Mouse (Mus musculus): ENCODE data around the gene Nudt2. TPM values are rescaled to one million over a fixed set of nuclear protein-coding genes. Genes with fewer than 3 reads are reported as not detected.
A peak's percentile ranks its signal among the peaks of the same experiment; 100 is the strongest.
"Not testable (repeated sequence)": the region's sequence is repeated elsewhere in the genome, so short reads cannot be mapped to it uniquely, and the experiment has no call there.

The Nudt2 gene
- total RNA-seq (2014; fragmentation: Nextera tagmentation) (18.1 and 27.4 TPM in 2 replicates), total RNA-seq (2017) (18.2 and 40.3 TPM in 2 replicates)

DNA sequence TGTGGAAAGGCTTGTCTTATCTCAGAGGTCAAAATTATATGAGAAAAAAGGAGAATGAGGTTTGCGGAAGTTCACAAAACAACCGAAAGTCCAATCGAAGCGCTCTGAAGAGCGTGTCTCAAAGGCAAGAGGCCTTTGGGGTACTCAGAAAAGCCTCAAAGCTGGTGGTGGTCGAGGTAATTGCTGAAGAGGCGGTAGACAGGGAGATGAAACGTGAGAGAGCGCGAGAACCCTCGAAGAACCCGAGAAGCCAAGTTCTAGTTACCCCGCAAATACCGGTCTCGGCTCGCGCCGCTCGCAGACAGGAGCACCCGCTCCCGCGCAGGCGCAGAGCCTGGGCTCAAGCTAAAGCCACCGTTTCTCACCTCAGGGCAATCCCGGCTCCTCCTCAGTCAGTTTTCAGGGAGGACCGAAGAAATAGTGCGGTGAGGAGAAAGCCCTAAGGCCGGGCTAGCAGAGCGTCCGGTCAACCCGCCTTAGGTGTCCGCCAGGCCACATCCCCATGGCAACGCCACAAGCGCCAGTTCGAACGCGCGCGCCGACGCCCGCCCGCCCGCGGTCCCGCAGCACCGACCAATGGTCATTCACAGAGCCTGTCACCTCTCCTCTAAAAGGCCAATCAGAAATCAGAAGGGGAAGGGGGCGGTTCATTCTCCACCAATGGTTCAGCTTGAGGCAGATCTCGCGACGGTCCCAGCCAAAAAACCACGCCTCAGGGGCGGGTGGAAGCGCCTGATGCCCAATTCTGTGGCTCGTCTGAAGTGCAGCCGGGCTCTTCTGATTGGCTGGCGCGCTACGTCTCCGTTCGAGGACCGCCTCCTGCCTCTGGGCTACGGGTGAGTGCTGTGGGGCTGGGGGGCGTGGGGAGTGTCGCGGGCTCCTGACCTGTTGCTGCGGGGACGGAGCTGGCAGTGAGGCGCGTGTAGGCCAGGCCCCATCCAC, at the start of gene Nudt2, which contains the start of gene Kif24:
TSS of gene Nudt2 (plus strand) at position 807 of the 942 bp plus-strand sequence.
TSS of gene Kif24 (minus strand) at position 543 of the 942 bp plus-strand sequence.
- ATAC-seq (replicated peaks; ENCODE audit: low FRiP score, low TSS enrichment, poor library complexity, severe bottlenecking), result peak; percentile 97

DNA sequence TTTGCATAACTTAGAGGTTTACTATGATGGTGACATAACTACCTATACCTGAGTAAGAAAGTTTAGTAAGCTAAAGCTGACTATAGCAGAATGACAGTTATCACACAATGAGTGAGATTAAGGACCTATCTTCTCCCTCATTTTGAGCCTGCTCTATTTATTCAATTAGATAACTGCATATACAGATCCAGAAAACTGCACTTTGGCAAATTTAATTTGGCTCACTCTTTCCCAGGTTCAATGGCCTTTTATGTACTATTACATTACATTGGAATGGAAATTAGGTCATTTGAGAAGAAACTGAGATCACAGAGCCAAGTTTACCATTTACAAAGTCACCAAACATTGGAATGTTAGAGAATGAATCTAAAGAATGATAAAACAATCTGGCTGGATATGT, 48.0 kb upstream of the Nudt2 start:
- ATAC-seq (replicated peaks; ENCODE audit: low FRiP score, low TSS enrichment, poor library complexity, severe bottlenecking), result no peak

DNA sequence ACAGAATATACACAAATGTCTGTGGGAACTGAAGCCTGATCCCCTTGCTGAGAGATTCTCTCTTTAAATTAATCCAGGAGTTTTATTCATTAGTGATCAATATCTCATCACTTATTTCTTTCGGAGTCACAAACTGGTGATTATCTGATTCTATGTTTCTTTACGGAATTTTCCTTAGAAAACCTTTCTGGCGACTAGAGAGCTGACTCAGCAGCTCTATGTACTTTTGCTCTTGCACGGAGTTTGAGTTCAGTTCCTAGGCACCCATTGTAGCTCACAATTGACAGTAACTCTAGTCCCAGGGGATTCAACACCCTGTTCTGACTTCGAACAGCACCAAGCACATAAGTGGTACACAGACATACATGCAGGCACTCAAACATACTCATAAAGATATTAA, 26.0 kb upstream of the Nudt2 start:
- ATAC-seq (replicated peaks; ENCODE audit: low FRiP score, low TSS enrichment, poor library complexity, severe bottlenecking), result no peak

DNA sequence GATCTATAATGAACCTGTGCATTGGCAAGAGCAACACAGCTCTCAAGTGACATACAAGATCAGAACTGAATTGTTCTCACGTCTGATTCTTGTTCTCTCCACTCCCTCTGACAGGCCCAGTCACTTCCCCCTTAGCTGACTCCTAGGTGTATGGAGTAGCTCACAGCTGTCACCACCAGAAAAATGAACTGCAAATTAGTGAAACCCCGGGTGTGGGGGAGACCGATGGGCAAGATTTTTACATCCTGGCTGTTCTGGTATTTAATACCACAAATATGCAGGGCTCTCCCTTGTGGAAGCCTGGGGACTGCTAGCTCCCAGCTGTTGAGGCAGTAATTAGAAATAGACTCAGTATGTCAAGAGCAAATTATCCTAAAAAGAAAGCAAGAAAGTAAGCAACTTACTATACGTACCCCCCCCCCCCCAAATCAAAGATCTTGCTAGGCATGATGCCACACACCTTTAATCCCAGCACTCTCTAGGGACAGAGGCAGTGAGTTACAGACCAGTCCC, 22.1 kb upstream of the Nudt2 start:
- ATAC-seq (replicated peaks; ENCODE audit: low FRiP score, low TSS enrichment, poor library complexity, severe bottlenecking), result no peak

DNA sequence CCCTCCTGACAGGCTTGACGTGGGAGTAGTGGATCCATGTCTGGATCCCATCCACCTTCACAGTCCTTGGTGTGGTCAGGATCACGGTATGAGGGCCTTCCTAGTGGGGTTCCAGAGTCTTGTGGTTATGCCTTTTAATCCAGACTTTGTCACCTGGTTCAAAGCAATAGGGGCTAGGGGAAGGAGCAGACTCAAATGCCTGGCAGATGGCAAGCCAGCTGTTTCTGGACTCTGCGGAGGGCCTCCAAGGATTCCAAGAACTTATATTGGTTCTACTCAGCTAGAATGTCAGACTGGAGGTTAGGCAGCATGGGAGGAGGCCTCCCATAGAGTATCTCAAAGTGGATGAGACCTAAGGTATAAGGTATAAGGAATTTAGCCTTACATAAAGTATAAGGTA, 17.4 kb upstream of the Nudt2 start:
- ATAC-seq (replicated peaks; ENCODE audit: low FRiP score, low TSS enrichment, poor library complexity, severe bottlenecking), result no peak

DNA sequence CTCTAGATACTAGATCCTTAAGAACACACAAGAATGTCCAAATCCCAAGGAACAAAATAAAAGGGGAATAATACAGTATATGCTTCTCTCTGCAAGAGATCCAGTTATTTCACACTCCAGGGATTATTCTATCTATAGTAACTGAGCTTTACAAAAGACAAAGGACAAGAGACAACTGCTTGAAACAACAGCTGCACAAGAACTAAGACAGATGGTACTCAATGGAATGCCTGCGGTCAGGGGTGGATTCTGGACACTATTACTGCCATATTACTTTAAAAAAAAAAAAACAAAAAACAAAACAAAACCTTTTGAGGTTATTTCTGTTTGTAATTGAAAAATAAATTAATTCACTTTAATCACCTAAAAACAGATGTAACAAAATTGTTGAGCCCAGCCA, 4.3 kb upstream of the Nudt2 start:
- ATAC-seq (replicated peaks; ENCODE audit: low FRiP score, low TSS enrichment, poor library complexity, severe bottlenecking), result no peak

DNA sequence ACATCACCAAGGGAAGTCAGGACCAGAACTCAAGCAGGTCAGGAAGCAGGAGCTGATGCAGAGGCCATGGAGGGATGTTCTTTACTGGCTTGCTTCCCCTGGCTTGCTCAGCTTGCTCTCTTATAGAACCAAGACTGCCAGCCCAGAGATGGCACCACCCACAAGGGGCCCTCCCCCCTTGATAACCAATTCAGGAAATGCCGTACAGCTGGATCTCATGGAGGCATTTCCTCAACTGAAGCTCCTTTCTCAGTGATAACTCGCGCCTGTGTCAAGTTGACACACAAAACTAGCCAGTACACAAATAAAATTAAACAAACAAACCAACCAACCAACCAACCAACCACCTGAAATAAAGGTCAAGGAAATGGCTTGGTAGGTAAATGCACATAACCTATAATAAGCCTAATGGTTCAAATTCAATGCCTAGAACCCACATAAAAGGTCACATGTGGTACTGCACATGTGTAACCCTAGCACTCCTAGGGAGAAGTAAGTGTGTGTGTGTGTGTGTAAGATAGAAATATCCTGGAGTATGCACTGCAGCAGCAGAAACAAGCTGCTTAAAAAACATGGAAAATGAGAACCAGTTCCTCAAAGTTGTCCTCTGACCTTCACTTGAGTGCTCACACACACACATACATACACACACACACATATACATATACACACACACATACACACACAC, 1.8 kb upstream of the Nudt2 start:
- ATAC-seq (replicated peaks; ENCODE audit: low FRiP score, low TSS enrichment, poor library complexity, severe bottlenecking), result not testable (repeated sequence)

DNA sequence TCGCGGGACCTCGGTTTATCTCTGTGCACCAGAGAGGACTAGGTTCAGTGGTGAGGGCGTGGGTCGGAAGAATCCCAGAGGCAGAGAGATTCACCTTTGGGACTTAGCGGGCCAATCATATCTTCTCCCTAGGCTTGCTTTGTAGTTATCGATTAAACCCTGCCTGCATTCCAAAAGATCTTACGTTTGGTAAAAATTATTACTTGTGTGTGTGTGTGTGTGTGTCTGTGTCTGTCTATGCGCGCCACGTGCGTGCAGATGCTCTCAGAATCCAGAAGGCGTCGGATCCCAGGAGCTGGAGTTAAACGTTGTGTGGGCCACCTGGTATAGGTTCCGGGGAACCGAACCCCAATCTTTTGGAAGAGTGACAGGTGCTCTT, 325 bp downstream of the Nudt2 start:
- ATAC-seq (replicated peaks; ENCODE audit: low FRiP score, low TSS enrichment, poor library complexity, severe bottlenecking), result no peak

DNA sequence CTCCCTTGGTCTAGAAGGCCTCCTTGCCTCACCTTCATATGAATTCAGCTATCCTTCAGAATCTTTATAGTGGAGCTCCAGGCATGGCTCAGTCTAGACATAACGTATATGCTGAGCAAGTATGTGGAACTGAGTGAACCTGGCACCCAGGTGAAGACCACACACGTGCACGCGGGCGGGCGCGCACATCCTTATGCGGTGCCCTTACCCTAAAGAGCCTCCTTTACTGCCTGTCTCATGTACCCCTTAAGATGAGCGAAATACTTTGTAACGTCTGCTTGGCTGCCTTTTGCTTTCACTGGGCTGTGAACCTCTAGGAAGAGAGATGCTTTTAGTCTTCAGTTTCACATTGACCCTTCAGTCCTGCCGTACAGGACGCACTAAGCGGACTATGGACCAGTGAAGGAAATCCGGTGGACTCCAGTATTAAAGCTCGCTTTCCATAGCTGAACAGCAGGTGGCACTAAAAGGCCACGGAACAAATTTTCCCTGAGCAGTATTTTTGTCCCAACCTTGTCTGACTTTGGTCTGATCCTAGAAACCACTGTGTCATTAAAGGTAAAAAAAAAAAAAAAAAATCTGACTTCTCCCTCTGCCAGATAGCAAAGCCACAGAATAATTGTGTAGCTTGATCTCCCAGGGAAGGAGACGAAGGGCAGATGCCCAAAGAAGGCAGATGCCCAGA, 3.6 kb downstream of the Nudt2 start:
- no peak for ATAC-seq (replicated peaks; ENCODE audit: low FRiP score, low TSS enrichment, poor library complexity, severe bottlenecking)

DNA sequence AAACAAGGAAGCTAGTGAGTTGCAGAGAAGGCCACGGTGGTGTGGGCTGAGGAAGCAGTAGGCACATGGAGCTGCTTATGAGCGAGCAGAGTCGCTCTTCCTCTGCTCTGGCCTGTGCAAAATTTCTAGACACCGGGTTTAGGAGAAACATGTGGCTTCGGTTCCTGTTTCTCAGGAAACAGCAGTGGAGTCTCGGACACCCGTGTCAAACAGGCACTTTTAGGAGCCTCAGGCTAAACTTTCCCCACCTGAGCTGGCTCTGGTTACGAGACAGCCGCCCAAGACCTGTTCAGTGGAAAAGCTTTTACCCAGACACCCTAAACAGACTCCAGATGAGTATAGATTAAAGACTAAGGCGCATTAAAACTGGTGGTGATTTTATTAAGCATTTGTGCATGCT, 4.2 kb downstream of the Nudt2 start:
- ATAC-seq (replicated peaks; ENCODE audit: low FRiP score, low TSS enrichment, poor library complexity, severe bottlenecking), result no peak

DNA sequence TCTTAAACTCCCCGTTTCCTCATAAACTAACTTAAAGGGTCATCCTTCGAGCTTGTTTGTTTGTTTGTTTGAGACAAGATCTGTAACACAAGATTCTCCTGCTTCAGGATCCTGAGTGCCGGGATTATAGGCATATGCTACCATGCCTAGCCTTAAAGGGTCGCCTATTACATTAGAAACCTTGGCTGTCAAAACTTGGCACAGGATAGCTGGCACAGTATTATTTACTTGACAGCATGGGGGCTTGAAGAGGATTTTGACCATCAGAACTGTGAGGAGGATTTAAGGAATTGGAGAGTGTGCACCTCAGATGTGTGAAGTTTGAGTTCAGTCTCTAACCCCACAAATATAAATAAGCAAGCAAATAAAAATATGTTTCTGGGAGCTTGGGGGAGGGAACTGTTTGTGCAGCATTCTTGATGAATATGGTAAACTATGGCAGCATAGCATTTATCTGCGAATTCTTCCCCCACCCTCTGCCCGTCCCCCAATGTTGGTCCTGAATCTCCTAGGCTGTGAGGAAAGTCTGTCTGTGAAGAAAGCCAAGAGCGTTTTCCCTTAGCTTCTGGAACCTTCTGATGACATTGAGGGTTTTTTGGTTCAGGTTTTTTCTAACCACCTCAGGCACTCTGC, 5.2 kb downstream of the Nudt2 start:
- ATAC-seq (replicated peaks; ENCODE audit: low FRiP score, low TSS enrichment, poor library complexity, severe bottlenecking), result no peak

DNA sequence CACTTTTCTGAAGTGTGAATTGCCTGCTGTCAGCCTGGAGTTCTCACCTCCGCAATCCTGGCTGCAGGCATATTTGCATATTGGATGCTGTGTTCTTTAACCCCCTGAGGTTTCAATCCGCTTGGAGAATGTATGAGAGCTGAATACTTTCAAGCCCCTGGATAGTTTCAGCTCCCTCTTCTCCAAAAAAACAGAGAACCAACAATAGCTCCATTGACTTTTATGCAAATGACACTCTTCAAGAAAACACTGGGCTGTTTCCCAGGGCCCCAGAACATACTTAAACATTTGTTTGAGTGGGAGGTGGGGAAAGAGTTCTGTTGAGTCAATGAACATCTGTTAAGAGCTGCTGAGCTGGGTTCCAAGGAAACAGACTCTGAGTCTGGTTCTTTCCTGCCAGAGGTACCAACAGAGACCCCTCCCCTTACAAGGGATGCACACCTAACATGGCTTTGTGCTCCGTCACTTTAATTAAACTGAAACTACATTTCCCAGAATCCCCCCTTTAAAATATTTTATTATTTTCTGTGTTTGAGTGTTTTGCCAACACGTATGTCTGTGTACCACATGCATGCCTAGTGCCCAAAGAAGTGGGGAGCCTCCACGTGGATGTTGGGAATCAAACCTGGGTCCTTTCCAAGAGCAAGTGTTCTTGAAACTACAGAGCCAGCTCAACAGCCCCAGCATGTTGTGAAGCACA, 5.9 kb downstream of the Nudt2 start:
- ATAC-seq (replicated peaks; ENCODE audit: low FRiP score, low TSS enrichment, poor library complexity, severe bottlenecking), result no peak

DNA sequence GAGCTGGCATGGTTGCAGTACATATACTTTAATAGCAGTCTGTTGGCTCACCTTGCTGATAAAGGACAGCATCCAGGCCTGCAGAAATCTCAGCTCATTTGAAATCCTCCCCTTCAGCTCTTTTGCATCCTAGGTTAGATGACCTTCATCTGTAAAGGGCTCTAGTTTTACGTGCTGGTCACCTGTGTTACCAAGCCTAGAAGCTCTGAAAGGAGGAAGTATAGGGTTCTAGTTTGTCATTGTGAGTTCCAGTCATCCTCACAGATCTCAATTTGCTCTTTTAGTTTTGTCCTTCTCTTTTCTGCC, 6.4 kb downstream of the Nudt2 start:
- no peak for ATAC-seq (replicated peaks; ENCODE audit: low FRiP score, low TSS enrichment, poor library complexity, severe bottlenecking)

DNA sequence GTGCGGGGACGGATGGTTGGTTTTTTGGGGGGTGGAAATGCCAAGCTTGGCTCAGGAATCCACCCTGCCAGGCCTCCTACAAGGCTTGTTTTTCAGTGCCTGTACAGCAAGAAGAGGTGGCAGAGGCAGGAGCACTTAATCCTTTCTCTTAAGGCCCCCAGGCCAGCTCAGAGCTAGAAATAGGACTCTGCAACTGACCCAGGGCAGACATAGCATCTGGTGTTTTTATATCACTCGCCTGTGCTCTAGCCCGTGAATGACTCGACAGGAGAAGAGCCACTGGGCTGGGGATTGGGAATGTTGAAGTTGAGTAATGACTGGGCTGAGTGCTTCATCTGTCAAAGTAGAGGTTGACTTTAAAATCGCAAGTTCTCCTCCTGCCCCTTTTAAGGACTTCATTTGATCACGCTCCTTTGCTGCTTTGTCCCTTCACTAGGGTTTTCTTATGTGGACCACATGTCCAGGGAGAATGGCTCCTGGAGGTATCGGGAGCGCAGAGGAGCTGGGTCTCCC, 12.8 kb downstream of the Nudt2 start:
- no peak for ATAC-seq (replicated peaks; ENCODE audit: low FRiP score, low TSS enrichment, poor library complexity, severe bottlenecking)

DNA sequence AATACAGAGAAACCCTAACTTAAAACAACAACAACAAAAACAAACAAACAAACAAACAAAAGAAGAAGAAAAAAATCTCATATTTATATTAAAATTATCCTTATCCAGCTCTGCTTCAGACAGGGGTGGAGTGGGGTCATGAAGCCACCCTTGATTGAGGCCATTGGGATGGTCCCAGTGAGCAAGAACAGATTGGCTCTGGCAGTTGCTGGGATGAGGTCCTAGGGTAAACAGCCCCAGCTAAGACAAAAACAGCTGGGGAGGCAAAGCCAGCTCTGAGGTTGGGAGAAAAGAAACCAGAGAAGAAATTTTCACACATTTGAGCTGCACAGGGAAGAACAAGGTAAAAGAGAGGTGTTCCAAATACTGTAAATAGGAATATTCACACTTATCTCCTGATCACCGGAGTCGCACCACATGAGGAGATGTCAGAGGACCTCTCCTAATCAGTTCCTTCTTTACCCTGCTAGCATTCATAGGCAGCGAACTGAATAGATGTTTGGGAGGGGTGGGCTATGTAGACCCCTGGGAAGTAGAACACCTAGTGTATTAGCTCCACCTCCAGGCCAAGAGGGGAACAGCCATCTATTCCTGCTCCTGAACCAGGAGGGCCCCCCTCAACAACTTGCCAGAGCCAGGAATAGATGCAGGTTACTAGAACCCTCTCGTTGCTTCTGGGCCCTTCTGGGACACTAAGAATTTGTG, 14.0 kb downstream of the Nudt2 start:
- no peak for ATAC-seq (replicated peaks; ENCODE audit: low FRiP score, low TSS enrichment, poor library complexity, severe bottlenecking)

DNA sequence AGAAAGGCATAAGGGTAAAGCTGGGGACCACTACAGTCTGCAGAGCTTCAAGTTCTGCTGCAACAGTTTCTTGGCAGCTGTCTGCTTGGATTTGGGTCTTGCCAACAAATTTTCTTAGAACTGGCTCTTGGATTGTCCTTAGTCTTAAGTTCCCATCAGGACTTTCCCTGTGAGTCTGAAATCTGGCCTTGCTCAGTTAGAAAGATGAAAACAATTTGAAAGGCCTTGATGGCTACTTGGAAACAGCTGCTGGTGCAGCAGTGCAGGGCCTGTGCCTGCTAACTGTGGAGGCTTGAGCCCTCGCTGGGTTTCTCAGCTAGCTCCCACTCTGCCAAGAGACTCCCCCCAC, 14.5 kb downstream of the Nudt2 start:
- no peak for ATAC-seq (replicated peaks; ENCODE audit: low FRiP score, low TSS enrichment, poor library complexity, severe bottlenecking)

DNA sequence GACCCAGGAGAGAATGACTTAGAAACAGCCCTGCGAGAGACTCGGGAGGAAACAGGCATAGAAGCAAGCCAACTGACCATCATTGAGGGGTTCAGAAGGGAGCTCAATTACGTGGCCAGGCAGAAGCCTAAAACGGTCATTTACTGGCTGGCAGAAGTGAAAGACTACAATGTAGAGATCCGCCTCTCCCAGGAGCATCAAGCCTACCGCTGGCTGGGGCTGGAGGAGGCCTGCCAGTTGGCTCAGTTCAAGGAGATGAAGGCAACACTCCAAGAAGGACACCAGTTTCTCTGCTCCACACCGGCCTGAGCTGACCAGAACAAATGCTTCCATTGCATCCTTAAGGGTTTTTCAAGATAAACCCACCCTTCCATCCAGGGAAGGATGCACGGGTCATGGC, 15.3 kb downstream of the Nudt2 start:
- ATAC-seq (replicated peaks; ENCODE audit: low FRiP score, low TSS enrichment, poor library complexity, severe bottlenecking), result no peak

DNA sequence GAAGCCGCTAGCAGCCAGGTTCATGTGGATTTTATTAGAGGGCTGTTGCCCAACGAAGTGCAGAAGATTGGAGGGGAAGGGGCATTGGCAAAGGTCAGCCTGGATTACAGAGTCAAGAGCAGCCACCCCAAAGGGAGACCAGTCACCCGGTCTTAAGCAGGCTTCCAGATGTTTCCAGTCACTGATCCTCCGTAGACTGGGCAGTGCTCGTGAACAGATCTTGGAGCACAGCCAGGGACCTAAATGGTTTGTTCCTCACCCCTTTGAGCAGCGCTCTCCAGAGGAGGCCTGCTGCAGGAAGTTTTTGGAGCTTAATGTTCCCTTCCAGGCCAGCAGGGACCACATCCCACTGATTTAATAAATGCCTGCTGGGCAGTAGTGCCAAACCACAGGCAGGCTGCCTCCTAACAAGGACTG, 16.7 kb downstream of the Nudt2 start:
- ATAC-seq (replicated peaks; ENCODE audit: low FRiP score, low TSS enrichment, poor library complexity, severe bottlenecking), result no peak

Data from megakaryocyte-erythroid progenitor cell, adult 5-6 weeks (primary cell).